Mouse (Mus musculus): ENCODE measurements around the gene Sh3d21.
"Not testable (repeated sequence)": the region's sequence is repeated elsewhere in the genome, so short reads cannot be mapped to it uniquely, and the experiment has no call there.

Sh3d21 gene

GRCm38 (mm10) chr4:126163067-126163659 is at the start of gene Sh3d21:
TSS of gene Sh3d21 (minus strand) at chr4:126163491.
- peak; percentile 55 to 58 for DNase-seq

- DNase-seq: no peak
These were observed 43.8 kb upstream of the Sh3d21 start for GRCm38 (mm10) chr4:126207081-126207480.

- DNase-seq: no peak
These were observed 42.1 kb upstream of the Sh3d21 start for GRCm38 (mm10) chr4:126205386-126205785.

- no peak for DNase-seq
These were observed 41.5 kb upstream of the Sh3d21 start for GRCm38 (mm10) chr4:126204661-126205230.

- no peak for DNase-seq
These were observed 40.7 kb upstream of the Sh3d21 start for GRCm38 (mm10) chr4:126204016-126204415.

- DNase-seq: no peak
These were observed 40.1 kb upstream of the Sh3d21 start for GRCm38 (mm10) chr4:126203336-126203895.

- DNase-seq: peak; percentile 99
These were observed 39.3 kb upstream of the Sh3d21 start, which contains the start of gene Thrap3 for GRCm38 (mm10) chr4:126202303-126203181. TSS of gene Thrap3 (minus strand) at chr4:126202760.

- DNase-seq: peak; percentile 41 to 47
These were observed 38.4 kb upstream of the Sh3d21 start for GRCm38 (mm10) chr4:126201514-126202302.

GRCm38 (mm10) chr4:126200656-126201055 is 37.4 kb upstream of the Sh3d21 start:
- no peak for DNase-seq

- no peak for DNase-seq
These were observed 36.7 kb upstream of the Sh3d21 start for GRCm38 (mm10) chr4:126200036-126200435.

- no peak for DNase-seq
These were observed 36.3 kb upstream of the Sh3d21 start for GRCm38 (mm10) chr4:126199556-126199955.

- DNase-seq: peak in 1 of 2 experiments; percentile 24
These were observed 34.2 kb upstream of the Sh3d21 start for GRCm38 (mm10) chr4:126197485-126197884.

GRCm38 (mm10) chr4:126194916-126195315 is 31.6 kb upstream of the Sh3d21 start:
- DNase-seq: no peak

GRCm38 (mm10) chr4:126194216-126194615 is 30.9 kb upstream of the Sh3d21 start:
- no peak for DNase-seq

GRCm38 (mm10) chr4:126190636-126191035 is 27.3 kb upstream of the Sh3d21 start:
- no peak for DNase-seq

- peak in 1 of 2 experiments; percentile 54 for DNase-seq
These were observed 23.8 kb upstream of the Sh3d21 start for GRCm38 (mm10) chr4:126187096-126187495.

GRCm38 (mm10) chr4:126183034-126183433 is 19.7 kb upstream of the Sh3d21 start:
- no peak for DNase-seq

- DNase-seq: peak; percentile 57
These were observed 18.1 kb upstream of the Sh3d21 start for GRCm38 (mm10) chr4:126181170-126181957.

GRCm38 (mm10) chr4:126175980-126176379 is 12.7 kb upstream of the Sh3d21 start:
- not testable (repeated sequence) for DNase-seq

- no peak for DNase-seq
These were observed 10.5 kb upstream of the Sh3d21 start for GRCm38 (mm10) chr4:126173800-126174199.

GRCm38 (mm10) chr4:126170737-126171136 is 7.4 kb upstream of the Sh3d21 start:
- not testable (repeated sequence) for DNase-seq

GRCm38 (mm10) chr4:126168851-126169250 is 5.6 kb upstream of the Sh3d21 start:
- no peak for DNase-seq
